In the genomic region with DNA sequence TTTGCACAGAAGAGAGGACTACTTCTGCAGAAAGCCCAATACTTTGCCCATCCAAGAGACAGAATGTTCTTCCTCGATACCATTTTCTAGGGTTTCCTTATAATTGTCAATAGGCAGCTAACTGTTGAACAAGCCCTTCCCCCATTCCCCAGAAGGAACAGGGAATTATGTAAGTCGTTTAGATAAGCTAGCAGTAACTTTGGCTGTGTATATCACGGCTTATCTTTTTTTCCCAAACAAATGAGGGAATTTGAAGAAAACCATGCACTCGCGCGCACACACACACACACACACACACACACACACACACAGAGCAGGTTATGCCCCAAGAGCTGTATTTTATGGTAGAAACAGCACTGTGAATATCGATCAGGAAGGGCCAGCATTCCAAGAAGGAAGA, we compare ENCODE assay signal across 15 mouse cellular contexts. TPM values are rescaled to one million over a fixed set of nuclear protein-coding genes. Genes with fewer than 3 reads are reported as not detected.
DNase-seq lines count a peak whose midpoint lies in the region; ATAC-seq lines count a peak whose summit lies in the region.
"Had no signal": no experiment of that assay in that cellular context is flagged by ENCODE, and none has a peak within 500 bp of the region (broad histone marks: within the 10 kb centered on the region; RNA-seq: fewer than 3 reads in every experiment).

No protein-coding gene starts in this region.

- H3K4me1 ChIP-seq in forebrain, embryonic 15.5 days, result peaks cover 16% of the 10 kb centered on the region
- no peaks in the 10 kb centered on the region for H3K4me1 ChIP-seq in forebrain, embryonic 11.5 days (replicated peaks; ENCODE audit: control insufficient read depth, insufficient read depth, low read length)
- peaks cover 13% of the 10 kb centered on the region for H3K4me1 ChIP-seq in hindbrain, embryonic 13.5 days (replicated peaks)
- H3K4me1 ChIP-seq in hindbrain, embryonic 10.5 days (replicated peaks), result peaks cover 12% of the 10 kb centered on the region; the same call in 1 of the 2 replicates
- H3K4me1 ChIP-seq in neural tube, embryonic 12.5 days, result no peaks in the 10 kb centered on the region

- no peak for ATAC-seq in forebrain, embryonic 15.5 days (replicated peaks)
- no peak for ATAC-seq in forebrain, embryonic 11.5 days (replicated peaks; ENCODE audit: low FRiP score)
- no peak for ATAC-seq in hindbrain, embryonic 13.5 days (ENCODE audit: low FRiP score)
- no peak for ATAC-seq in neural tube, embryonic 12.5 days (ENCODE audit: low FRiP score, low read depth)
- ATAC-seq: lung, postnatal 0 days had no signal

- DNase-seq in forebrain, embryonic 11.5 days (ENCODE audit: low spot score), result no peak
- no peak for DNase-seq in hindbrain, embryonic 10.5 days (ENCODE audit: low spot score)
- DNase-seq in neural tube, embryonic 10.5 days (ENCODE audit: extremely low spot score, low spot score), result no peak
- no peak for DNase-seq in cerebellum, adult 11-12 months
- no peak for DNase-seq in lung, adult 18-20 months
- DNase-seq: adrenal gland, postnatal 36 days; cerebellum, adult 18-20 months; heart, postnatal 10 days; kidney, adult 9 months had no signal

- H3K27me3 ChIP-seq in forebrain, embryonic 15.5 days, result peaks cover 19% of the 10 kb centered on the region
- H3K27me3 ChIP-seq in forebrain, embryonic 11.5 days (ENCODE audit: control insufficient read depth, insufficient read depth, low read length), result peaks cover 13% of the 10 kb centered on the region
- H3K27me3 ChIP-seq in hindbrain, embryonic 13.5 days, result peaks cover 40% of the 10 kb centered on the region
- H3K27me3 ChIP-seq in hindbrain, embryonic 10.5 days (ENCODE audit: insufficient read depth, poor library complexity, severe bottlenecking), result peaks cover 49% of the 10 kb centered on the region
- H3K27me3 ChIP-seq in neural tube, embryonic 12.5 days (replicated peaks), result no peaks in the 10 kb centered on the region; the same call in 1 of the 2 replicates

- H3K9ac ChIP-seq in forebrain, embryonic 15.5 days (replicated peaks), result no peak overlapping the region
- no peak overlapping the region for H3K9ac ChIP-seq in forebrain, embryonic 11.5 days (ENCODE audit: low read length)
- H3K9ac ChIP-seq in hindbrain, embryonic 13.5 days, result no peak overlapping the region
- no peak overlapping the region for H3K9ac ChIP-seq in neural tube, embryonic 12.5 days
- H3K9ac ChIP-seq: limb, embryonic 13.5 days; midbrain, embryonic 12.5 days had no signal

- WGBS in forebrain, embryonic 15.5 days, result 76% methylated on average over 7 of the region's 7 CpGs
- 67% methylated on average over 7 of the region's 7 CpGs for WGBS in forebrain, embryonic 11.5 days
- 82% methylated on average over 7 of the region's 7 CpGs for WGBS in hindbrain, embryonic 13.5 days
- WGBS in hindbrain, embryonic 10.5 days, result 74% methylated on average over 7 of the region's 7 CpGs
- WGBS in neural tube, embryonic 12.5 days, result 77% methylated on average over 7 of the region's 7 CpGs

- H3K4me3 ChIP-seq in forebrain, embryonic 15.5 days, result peak overlapping the region; percentile 47
- H3K4me3 ChIP-seq in forebrain, embryonic 11.5 days (ENCODE audit: low read depth, low read length), result no peak overlapping the region
- H3K4me3 ChIP-seq in hindbrain, embryonic 13.5 days, result peak overlapping the region; percentile 52; the same call in 1 of the 2 replicates
- no peak overlapping the region for H3K4me3 ChIP-seq in hindbrain, embryonic 10.5 days
- no peak overlapping the region for H3K4me3 ChIP-seq in neural tube, embryonic 12.5 days

- H3K9me3 ChIP-seq in forebrain, embryonic 15.5 days, result no peaks in the 10 kb centered on the region
- no peaks in the 10 kb centered on the region for H3K9me3 ChIP-seq in forebrain, embryonic 11.5 days (ENCODE audit: control insufficient read depth, low read length)
- H3K9me3 ChIP-seq in hindbrain, embryonic 13.5 days, result no peaks in the 10 kb centered on the region
- no peaks in the 10 kb centered on the region for H3K9me3 ChIP-seq in hindbrain, embryonic 10.5 days
- no peaks in the 10 kb centered on the region for H3K9me3 ChIP-seq in neural tube, embryonic 12.5 days
- H3K9me3 ChIP-seq: limb, embryonic 13.5 days; midbrain, embryonic 12.5 days had no signal

- H3K27ac ChIP-seq in forebrain, embryonic 15.5 days (replicated peaks), result no peak overlapping the region
- H3K27ac ChIP-seq in forebrain, embryonic 11.5 days (ENCODE audit: low read depth, low read length), result no peak overlapping the region
- H3K27ac ChIP-seq in hindbrain, embryonic 13.5 days, result no peak overlapping the region
- H3K27ac ChIP-seq in hindbrain, embryonic 10.5 days, result no peak overlapping the region
- no peak overlapping the region for H3K27ac ChIP-seq in neural tube, embryonic 12.5 days
- H3K27ac ChIP-seq: limb, embryonic 13.5 days; midbrain, embryonic 12.5 days had no signal

- no peak overlapping the region for H3K4me2 ChIP-seq in forebrain, embryonic 15.5 days (replicated peaks)
- no peak overlapping the region for H3K4me2 ChIP-seq in forebrain, embryonic 11.5 days (ENCODE audit: low read depth, low read length, severe bottlenecking)
- H3K4me2 ChIP-seq in hindbrain, embryonic 13.5 days, result peak overlapping the region; percentile 80
- H3K4me2 ChIP-seq in neural tube, embryonic 12.5 days (replicated peaks), result peak overlapping the region; percentile 62

- no peaks in the 10 kb centered on the region for H3K36me3 ChIP-seq in forebrain, embryonic 15.5 days
- H3K36me3 ChIP-seq in forebrain, embryonic 11.5 days (ENCODE audit: control insufficient read depth, insufficient read depth, low read length), result no peaks in the 10 kb centered on the region
- H3K36me3 ChIP-seq in hindbrain, embryonic 13.5 days, result no peaks in the 10 kb centered on the region
- no peaks in the 10 kb centered on the region for H3K36me3 ChIP-seq in hindbrain, embryonic 10.5 days
- no peaks in the 10 kb centered on the region for H3K36me3 ChIP-seq in neural tube, embryonic 12.5 days
- H3K36me3 ChIP-seq: limb, embryonic 13.5 days; midbrain, embryonic 12.5 days had no signal

RNA-seq across cellular contexts. Expression of a gene that starts 1.8 kb away (rescaled TPM):
- polyA plus RNA-seq in forebrain, embryonic 15.5 days (2015; fragmentation: Nextera tagmentation; extraction: Ambion mirVana), result 5.5 and 5.6 TPM in 2 replicates
- polyA plus RNA-seq in forebrain, embryonic 11.5 days (2014; fragmentation: Nextera tagmentation; extraction: Ambion mirVana), result 0.73 and 1.0 TPM in 2 replicates
- 7.7 and 7.9 TPM in 2 replicates for polyA plus RNA-seq in hindbrain, embryonic 13.5 days (2015; fragmentation: Nextera tagmentation; extraction: Ambion mirVana)
- polyA plus RNA-seq in hindbrain, embryonic 10.5 days (2016; fragmentation: Nextera tagmentation; extraction: Ambion mirVana), result 0.29 and 0.49 TPM in 2 replicates
- 3.4 and 4.8 TPM in 2 replicates for polyA plus RNA-seq in neural tube, embryonic 12.5 days (2016; fragmentation: Nextera tagmentation; extraction: Ambion mirVana)

RNA-seq across cellular contexts. Expression of a gene that starts 10.9 kb away (rescaled TPM):
- polyA plus RNA-seq in forebrain, embryonic 15.5 days (2015; fragmentation: Nextera tagmentation; extraction: Ambion mirVana), result 0.20 and 0.41 TPM in 2 replicates
- polyA plus RNA-seq in forebrain, embryonic 11.5 days (2014; fragmentation: Nextera tagmentation; extraction: Ambion mirVana), result 0.15 TPM in 1 of 2 replicates, not detected in the other
- polyA plus RNA-seq in hindbrain, embryonic 13.5 days (2015; fragmentation: Nextera tagmentation; extraction: Ambion mirVana), result 1.1 and 1.6 TPM in 2 replicates
- 0.06 TPM in 1 of 2 replicates, not detected in the other for polyA plus RNA-seq in hindbrain, embryonic 10.5 days (2016; fragmentation: Nextera tagmentation; extraction: Ambion mirVana)
- 0.52 and 0.57 TPM in 2 replicates for polyA plus RNA-seq in neural tube, embryonic 12.5 days (2016; fragmentation: Nextera tagmentation; extraction: Ambion mirVana)
- polyA plus RNA-seq: lung, postnatal 0 days had no signal

Comparison
In these comparisons a context has a peak if more than half of its experiments do, and no peak if none do; other contexts are left out.
1. H3K4me3 ChIP-seq: peak in forebrain, embryonic 15.5 days (single experiment) and hindbrain, embryonic 13.5 days (single experiment); none in forebrain, embryonic 11.5 days (single experiment), hindbrain, embryonic 10.5 days (single experiment) and neural tube, embryonic 12.5 days (single experiment).
2. H3K4me2 ChIP-seq: peak in hindbrain, embryonic 13.5 days (single experiment) and neural tube, embryonic 12.5 days (single experiment); none in forebrain, embryonic 15.5 days (single experiment) and forebrain, embryonic 11.5 days (single experiment).